Mouse (Mus musculus) frontal cortex, adult 2 months (tissue): ENCODE data around the gene Necab2. TPM values are rescaled to one million over a fixed set of nuclear protein-coding genes. Genes with fewer than 3 reads are reported as not detected.

ENCODE experiments used
- DNase-seq, 2 experiments: peaks; one replicate each; pipeline ENCODE4 v3.0.0; 2022; ENCODE audit warnings: low spot score in 1 of 2; ENCODE audit errors: extremely low spot score in 1 of 2
- polyA plus RNA-seq: library from polyadenylated mRNA; depleted of rRNA; stranded (reverse); fragments of >200 nt; gene quantifications from 2 replicates; pipeline ENCODE4 v1.2.3, GENCODE M21; 2012

Gene Necab2
- polyA plus RNA-seq, 1 experiment, result 62.7 TPM

- DNase-seq, result no peak
Observed at GRCm38 (mm10) chr8:119447781-119448170, 1.3 kb downstream of the Necab2 start.

- peak in 1 of 2 experiments; percentile 75 for DNase-seq
Observed at GRCm38 (mm10) chr8:119449627-119450026, 3.1 kb downstream of the Necab2 start.

GRCm38 (mm10) chr8:119451131-119451530, 4.6 kb downstream of the Necab2 start:
- no peak for DNase-seq

GRCm38 (mm10) chr8:119452919-119453318, 6.4 kb downstream of the Necab2 start:
- no peak for DNase-seq

GRCm38 (mm10) chr8:119456045-119456444, 9.5 kb downstream of the Necab2 start:
- no peak for DNase-seq

GRCm38 (mm10) chr8:119459724-119460123, 13.2 kb downstream of the Necab2 start:
- DNase-seq, result no peak

- no peak for DNase-seq
Observed at GRCm38 (mm10) chr8:119461356-119461755, 14.8 kb downstream of the Necab2 start.

GRCm38 (mm10) chr8:119463709-119464108, 17.2 kb downstream of the Necab2 start:
- DNase-seq, result no peak

GRCm38 (mm10) chr8:119466105-119466504, 19.6 kb downstream of the Necab2 start:
- DNase-seq, result peak; percentile 50 to 65

GRCm38 (mm10) chr8:119466794-119467193, 20.3 kb downstream of the Necab2 start:
- DNase-seq, result no peak

- no peak for DNase-seq
Observed at GRCm38 (mm10) chr8:119468091-119468490, 21.6 kb downstream of the Necab2 start.

GRCm38 (mm10) chr8:119478684-119479083, 32.2 kb downstream of the Necab2 start:
- DNase-seq, result no peak

- DNase-seq, result no peak
Observed at GRCm38 (mm10) chr8:119484145-119484896, 37.8 kb downstream of the Necab2 start.

- DNase-seq, result no peak
Observed at GRCm38 (mm10) chr8:119487093-119487492, 40.6 kb downstream of the Necab2 start.

GRCm38 (mm10) chr8:119496848-119497247, 50.3 kb downstream of the Necab2 start:
- peak in 1 of 2 experiments; percentile 61 for DNase-seq

- no peak for DNase-seq
Observed at GRCm38 (mm10) chr8:119499836-119500235, 53.3 kb downstream of the Necab2 start.

- DNase-seq, result no peak
Observed at GRCm38 (mm10) chr8:119501598-119501997, 55.1 kb downstream of the Necab2 start, which contains the start of gene Slc38a8. Gene Slc38a8, minus strand, starts transcription at chr8:119501698.

GRCm38 (mm10) chr8:119502111-119502510, 55.6 kb downstream of the Necab2 start:
- no peak for DNase-seq

GRCm38 (mm10) chr8:119503191-119503767, 56.8 kb downstream of the Necab2 start:
- DNase-seq, result no peak

GRCm38 (mm10) chr8:119505488-119505887, 59.0 kb downstream of the Necab2 start:
- DNase-seq, result no peak

GRCm38 (mm10) chr8:119506106-119506505, 59.6 kb downstream of the Necab2 start:
- no peak for DNase-seq

GRCm38 (mm10) chr8:119510471-119510870, 64.0 kb downstream of the Necab2 start:
- no peak for DNase-seq
